Mouse (Mus musculus): ENCODE results near the gene Adamts6. TPM values are rescaled to one million over a fixed set of nuclear protein-coding genes. Genes with fewer than 3 reads are reported as not detected.

Adamts6 gene
- polyA plus RNA-seq, 1 experiment from 2014 or later, result 3.2 TPM

Other genes starting within 250 kb of the Adamts6 start
- gene Nln, start 178.2 kb upstream of the Adamts6 start, polyA plus RNA-seq (2014; fragmentation: Nextera tagmentation; extraction: Ambion mirVana), result 21.0 and 22.7 TPM in 2 replicates
- 9.1 and 9.4 TPM in 2 replicates for gene Sgtb, start 178.1 kb upstream of the Adamts6 start, polyA plus RNA-seq (2014; fragmentation: Nextera tagmentation; extraction: Ambion mirVana)
- 63.6 and 76.9 TPM in 2 replicates for gene Trappc13, start 109.4 kb upstream of the Adamts6 start, polyA plus RNA-seq (2014; fragmentation: Nextera tagmentation; extraction: Ambion mirVana)
- 22.8 and 23.5 TPM in 2 replicates for gene Trim23, start 109.0 kb upstream of the Adamts6 start, polyA plus RNA-seq (2014; fragmentation: Nextera tagmentation; extraction: Ambion mirVana)
- 86.4 and 101 TPM in 2 replicates for gene Cenpk, start 59.2 kb upstream of the Adamts6 start, polyA plus RNA-seq (2014; fragmentation: Nextera tagmentation; extraction: Ambion mirVana)
- gene Ppwd1, start 59.0 kb upstream of the Adamts6 start, polyA plus RNA-seq (2014; fragmentation: Nextera tagmentation; extraction: Ambion mirVana), result 21.2 and 21.3 TPM in 2 replicates